Comparison of ENCODE assay signal across 8 mouse cellular contexts in genomic region chr11:108425592-108425921, GRCm38 (mm10). TPM values are rescaled to one million over a fixed set of nuclear protein-coding genes. Genes with fewer than 3 reads are reported as not detected.
DNase-seq lines count a peak whose midpoint lies in the region; ATAC-seq and TF ChIP-seq lines count a peak whose summit lies in the region.

No protein-coding gene starts in this region.

- ATAC-seq in kidney, embryonic 14.5 days (ENCODE audit: low FRiP score, low TSS enrichment), result peak; percentile 68
- no peak for ATAC-seq in forebrain, postnatal 0 days
- ATAC-seq in liver, embryonic 11.5 days (replicated peaks; ENCODE audit: low FRiP score), result no peak; the same call in 1 of the 2 replicates
- ATAC-seq in stomach, postnatal 0 days (ENCODE audit: low FRiP score, low TSS enrichment), result peak; percentile 48

- no peak for TF ChIP-seq EP300 in stomach, postnatal 0 days (optimal IDR thresholded peaks at IDR 0.05)

- peak overlapping the region; percentile 77 for H3K9ac ChIP-seq in kidney, embryonic 14.5 days (ENCODE audit: low read depth, low read length)
- peak overlapping the region; percentile 39 for H3K9ac ChIP-seq in forebrain, postnatal 0 days
- H3K9ac ChIP-seq in liver, embryonic 11.5 days (ENCODE audit: low read depth, low read length), result peak overlapping the region; percentile 68
- H3K9ac ChIP-seq in stomach, postnatal 0 days (ENCODE audit: low read length), result peak overlapping the region; percentile 81

- no peak overlapping the region; the same call in 1 of the 2 replicates for H3K27ac ChIP-seq in kidney, embryonic 14.5 days (ENCODE audit: low read depth, low read length)
- 0 out of 2 replicates have a peak overlapping the region, but pooled peaks have one; percentile 35 for H3K27ac ChIP-seq in forebrain, postnatal 0 days (ENCODE audit: low read depth, low read length)
- H3K27ac ChIP-seq in liver, embryonic 11.5 days (ENCODE audit: low read depth, low read length), result no peak overlapping the region
- peak overlapping the region; percentile 69 for H3K27ac ChIP-seq in stomach, postnatal 0 days (replicated peaks)

- 4% methylated on average over 14 of the region's 14 CpGs for WGBS in kidney, embryonic 14.5 days
- WGBS in forebrain, postnatal 0 days, result 5% methylated on average over 14 of the region's 14 CpGs
- WGBS in liver, embryonic 11.5 days, result 15% methylated on average over 14 of the region's 14 CpGs
- 8% methylated on average over 14 of the region's 14 CpGs for WGBS in stomach, postnatal 0 days

- no peak for TF ChIP-seq CTCF in brain, embryonic 14.5 days (IDR thresholded peaks at IDR 0.05; ENCODE audit: borderline replicate concordance, extremely low read depth, insufficient read depth, insufficient read length)
- TF ChIP-seq CTCF in forebrain, postnatal 0 days (IDR thresholded peaks at IDR 0.05; ENCODE audit: low read depth), result no peak
- no peak for TF ChIP-seq CTCF in stomach, postnatal 0 days (IDR thresholded peaks at IDR 0.05; ENCODE audit: low read depth)

- H3K36me3 ChIP-seq in kidney, embryonic 14.5 days (ENCODE audit: control insufficient read depth, insufficient read depth, low read length), result no peaks in the 10 kb centered on the region
- no peaks in the 10 kb centered on the region for H3K36me3 ChIP-seq in forebrain, postnatal 0 days (ENCODE audit: insufficient read depth)
- no peaks in the 10 kb centered on the region for H3K36me3 ChIP-seq in liver, embryonic 11.5 days (ENCODE audit: control insufficient read depth, insufficient read depth, low read length)
- H3K36me3 ChIP-seq in stomach, postnatal 0 days (ENCODE audit: control insufficient read depth, insufficient read depth, low read length), result no peaks in the 10 kb centered on the region

- DNase-seq in kidney, adult 18-20 months, result no peak
- DNase-seq in brain, embryonic 14.5 days (ENCODE audit: low read depth), result peak; percentile 36
- DNase-seq in forebrain, postnatal 0 days, result no peak
- DNase-seq in liver, embryonic 11.5 days (ENCODE audit: low spot score), result no peak
- DNase-seq in stomach, postnatal 0 days (ENCODE audit: low spot score), result peak; percentile 27
- DNase-seq in adipocyte (ENCODE audit: low spot score), result no peak
- DNase-seq in frontal cortex, postnatal 14 days (ENCODE audit: low spot score in 2 of 2), result no peak

- H3K9me3 ChIP-seq in kidney, embryonic 14.5 days (ENCODE audit: control insufficient read depth, low read length), result no peaks in the 10 kb centered on the region
- no peaks in the 10 kb centered on the region for H3K9me3 ChIP-seq in forebrain, postnatal 0 days (ENCODE audit: low read length)
- no peaks in the 10 kb centered on the region for H3K9me3 ChIP-seq in liver, embryonic 11.5 days (ENCODE audit: control insufficient read depth, low read length)
- no peaks in the 10 kb centered on the region for H3K9me3 ChIP-seq in stomach, postnatal 0 days (ENCODE audit: control insufficient read depth, low read length)

- no peak for TF ChIP-seq POLR2A in brain, embryonic 14.5 days (IDR thresholded peaks at IDR 0.05; ENCODE audit: borderline replicate concordance, extremely low read depth, insufficient read depth, insufficient read length, poor library complexity, severe bottlenecking)

- H3K4me2 ChIP-seq in kidney, embryonic 14.5 days (replicated peaks; ENCODE audit: low read depth, low read length), result peak overlapping the region; percentile 71
- peak overlapping the region; percentile 58 for H3K4me2 ChIP-seq in forebrain, postnatal 0 days (ENCODE audit: low read depth)
- H3K4me2 ChIP-seq in liver, embryonic 11.5 days, result peak overlapping the region; percentile 95
- peak overlapping the region; percentile 85 for H3K4me2 ChIP-seq in stomach, postnatal 0 days (replicated peaks; ENCODE audit: low read depth)

- peak overlapping the region; percentile 70 for H3K4me3 ChIP-seq in kidney, embryonic 14.5 days (ENCODE audit: low read length)
- peak overlapping the region; percentile 64 for H3K4me3 ChIP-seq in forebrain, postnatal 0 days (ENCODE audit: low read depth, low read length)
- peak overlapping the region; percentile 72 for H3K4me3 ChIP-seq in liver, embryonic 11.5 days (ENCODE audit: low read depth, low read length)
- H3K4me3 ChIP-seq in stomach, postnatal 0 days (ENCODE audit: low read depth, low read length), result peak overlapping the region; percentile 72

- H3K4me1 ChIP-seq in kidney, embryonic 14.5 days (ENCODE audit: control insufficient read depth, insufficient read depth, low read length), result no peaks in the 10 kb centered on the region
- H3K4me1 ChIP-seq in forebrain, postnatal 0 days (ENCODE audit: insufficient read depth), result peaks cover 14% of the 10 kb centered on the region; the same call in 1 of the 2 replicates
- H3K4me1 ChIP-seq in liver, embryonic 11.5 days (replicated peaks; ENCODE audit: control insufficient read depth, insufficient read depth, low read length), result no peaks in the 10 kb centered on the region
- no peaks in the 10 kb centered on the region; the same call in 1 of the 2 replicates for H3K4me1 ChIP-seq in stomach, postnatal 0 days (replicated peaks; ENCODE audit: control insufficient read depth, insufficient read depth)

- 0 out of 2 replicates have a peak, but pooled peaks cover 4% of the 10 kb centered on the region for H3K27me3 ChIP-seq in kidney, embryonic 14.5 days (ENCODE audit: control insufficient read depth, insufficient read depth, low read length)
- no peaks in the 10 kb centered on the region for H3K27me3 ChIP-seq in forebrain, postnatal 0 days (ENCODE audit: insufficient read depth, low read length)
- peaks cover 5% of the 10 kb centered on the region for H3K27me3 ChIP-seq in liver, embryonic 11.5 days (replicated peaks; ENCODE audit: control insufficient read depth, insufficient read depth, low read length)
- H3K27me3 ChIP-seq in stomach, postnatal 0 days (ENCODE audit: control insufficient read depth, insufficient read depth, low read length), result no peaks in the 10 kb centered on the region

RNA-seq across cellular contexts. Expression of gene Cep112, which starts 0.6 kb away (rescaled TPM):
- 10.2 and 16.3 TPM in 2 replicates for polyA plus RNA-seq in kidney, embryonic 14.5 days (2014; fragmentation: Nextera tagmentation; extraction: Ambion mirVana)
- 10.7 and 13.3 TPM in 2 replicates for polyA plus RNA-seq in brain, embryonic 14.5 days (2012; rRNA removed)
- 15.3 and 17.2 TPM in 2 replicates for total RNA-seq in forebrain, postnatal 0 days (2014; rRNA removed)
- 7.3 and 8.6 TPM in 2 replicates for polyA plus RNA-seq in forebrain, postnatal 0 days (2015; fragmentation: Nextera tagmentation; extraction: Ambion mirVana)
- 3.9 and 5.7 TPM in 2 replicates for polyA plus RNA-seq in liver, embryonic 11.5 days (2014; fragmentation: Nextera tagmentation; extraction: Ambion mirVana)
- 3.3 and 3.5 TPM in 2 replicates for polyA plus RNA-seq in stomach, postnatal 0 days (2015; fragmentation: Nextera tagmentation; extraction: Ambion mirVana)

Comparison
In these comparisons a context has a peak if more than half of its experiments do, and no peak if none do; other contexts are left out.
1. ATAC-seq: peak in kidney, embryonic 14.5 days (single experiment) and stomach, postnatal 0 days (single experiment); none in forebrain, postnatal 0 days (single experiment) and liver, embryonic 11.5 days (single experiment).
2. H3K27ac ChIP-seq: peak in forebrain, postnatal 0 days (single experiment) and stomach, postnatal 0 days (single experiment); none in kidney, embryonic 14.5 days (single experiment) and liver, embryonic 11.5 days (single experiment).
3. DNase-seq: peak in brain, embryonic 14.5 days (single experiment) and stomach, postnatal 0 days (single experiment); none in kidney, adult 18-20 months (single experiment), forebrain, postnatal 0 days (single experiment), liver, embryonic 11.5 days (single experiment), adipocyte (single experiment) and frontal cortex, postnatal 14 days (0 of 2).
4. Peak in every context shown above with its lines, with median percentiles within 50 percentile points of each other: H3K4me2 ChIP-seq, H3K4me3 ChIP-seq and H3K9ac ChIP-seq.